Mouse (Mus musculus): ENCODE results near the gene Slco2b1. TPM values are rescaled to one million over a fixed set of nuclear protein-coding genes. Genes with fewer than 3 reads are reported as not detected.
A peak's percentile ranks its signal among the peaks of the same experiment; 100 is the strongest.

The Slco2b1 gene
- polyA plus RNA-seq, 1 experiment from 2014 or later = 3.3 TPM

- ATAC-seq (ENCODE audit: insufficient number of reproducible peaks, insufficient read depth, low FRiP score, low read depth) = no peak
- H3K36me3 ChIP-seq (ENCODE audit: control insufficient read depth, insufficient read depth, low read length) = no peaks in the 10 kb centered on the region
- peaks cover 8% of the 10 kb centered on the region; the same call in 1 of the 2 replicates for H3K4me1 ChIP-seq (ENCODE audit: control insufficient read depth, insufficient read depth, low read length)
- H3K9me3 ChIP-seq (ENCODE audit: control insufficient read depth, low read depth, low read length) = no peaks in the 10 kb centered on the region
- no peak overlapping the region for H3K9ac ChIP-seq (replicated peaks; ENCODE audit: low read depth, low read length)
- H3K27ac ChIP-seq (ENCODE audit: low read length) = no peak overlapping the region
- no peak overlapping the region for H3K4me2 ChIP-seq (replicated peaks; ENCODE audit: low read depth, low read length)
- H3K4me3 ChIP-seq (ENCODE audit: low read depth, low read length) = no peak overlapping the region
- H3K27me3 ChIP-seq (ENCODE audit: control insufficient read depth, insufficient read depth, low read length) = no peaks in the 10 kb centered on the region
- WGBS = 78% methylated on average over 16 of the region's 16 CpGs
These were observed 44.0 kb downstream of the Slco2b1 start for GRCm38 (mm10) chr7:99667096-99667495.

GRCm38 (mm10) chr7:99665731-99666452 lies 45.2 kb downstream of the Slco2b1 start:
- 89% methylated on average over 10 of the region's 10 CpGs for WGBS
- ATAC-seq (ENCODE audit: insufficient number of reproducible peaks, insufficient read depth, low FRiP score, low read depth) = no peak
- Histone ChIP-seq H3K36me3 (ENCODE audit: control insufficient read depth, insufficient read depth, low read length) (no peaks in the 10 kb centered on the region), H3K4me2 (replicated peaks; ENCODE audit: low read depth, low read length) (no peak overlapping the region), H3K9me3 (ENCODE audit: control insufficient read depth, low read depth, low read length) (no peaks in the 10 kb centered on the region), H3K27ac (ENCODE audit: low read length) (no peak overlapping the region), H3K27me3 (ENCODE audit: control insufficient read depth, insufficient read depth, low read length) (no peaks in the 10 kb centered on the region), H3K4me3 (ENCODE audit: low read depth, low read length) (no peak overlapping the region), H3K4me1 (ENCODE audit: control insufficient read depth, insufficient read depth, low read length) (peaks cover 8% of the 10 kb centered on the region; the same call in 1 of the 2 replicates), H3K9ac (replicated peaks; ENCODE audit: low read depth, low read length) (no peak overlapping the region)

- peak overlapping the region; percentile 0; the same call in 1 of the 2 replicates for H3K27ac ChIP-seq (ENCODE audit: low read length)
- H3K27me3 ChIP-seq (ENCODE audit: control insufficient read depth, insufficient read depth, low read length) = no peaks in the 10 kb centered on the region
- no peak overlapping the region for H3K4me3 ChIP-seq (ENCODE audit: low read depth, low read length)
- peaks cover 8% of the 10 kb centered on the region; the same call in 1 of the 2 replicates for H3K4me1 ChIP-seq (ENCODE audit: control insufficient read depth, insufficient read depth, low read length)
- no peak overlapping the region for H3K9ac ChIP-seq (replicated peaks; ENCODE audit: low read depth, low read length)
- no peak for ATAC-seq (ENCODE audit: insufficient number of reproducible peaks, insufficient read depth, low FRiP score, low read depth)
- H3K4me2 ChIP-seq (replicated peaks; ENCODE audit: low read depth, low read length) = no peak overlapping the region
- H3K36me3 ChIP-seq (ENCODE audit: control insufficient read depth, insufficient read depth, low read length) = no peaks in the 10 kb centered on the region
- no peaks in the 10 kb centered on the region for H3K9me3 ChIP-seq (ENCODE audit: control insufficient read depth, low read depth, low read length)
- WGBS = 27% methylated on average over 11 of the region's 11 CpGs
These were observed 46.3 kb downstream of the Slco2b1 start for GRCm38 (mm10) chr7:99664571-99665485.

- Histone ChIP-seq H3K4me1 (ENCODE audit: control insufficient read depth, insufficient read depth, low read length) (peaks cover 8% of the 10 kb centered on the region; the same call in 1 of the 2 replicates), H3K9ac (replicated peaks; ENCODE audit: low read depth, low read length) (no peak overlapping the region), H3K36me3 (ENCODE audit: control insufficient read depth, insufficient read depth, low read length) (no peaks in the 10 kb centered on the region), H3K9me3 (ENCODE audit: control insufficient read depth, low read depth, low read length) (no peaks in the 10 kb centered on the region), H3K4me3 (ENCODE audit: low read depth, low read length) (no peak overlapping the region), H3K4me2 (replicated peaks; ENCODE audit: low read depth, low read length) (no peak overlapping the region), H3K27me3 (ENCODE audit: control insufficient read depth, insufficient read depth, low read length) (no peaks in the 10 kb centered on the region), H3K27ac (ENCODE audit: low read length) (no peak overlapping the region)
- ATAC-seq (ENCODE audit: insufficient number of reproducible peaks, insufficient read depth, low FRiP score, low read depth) = no peak
- WGBS = 88% methylated on average over 9 of the region's 9 CpGs
These were observed 47.5 kb downstream of the Slco2b1 start for GRCm38 (mm10) chr7:99663507-99664220.

- 73% methylated on average over 2 of the region's 2 CpGs for WGBS
- H3K27me3 ChIP-seq (ENCODE audit: control insufficient read depth, insufficient read depth, low read length) = no peaks in the 10 kb centered on the region
- H3K36me3 ChIP-seq (ENCODE audit: control insufficient read depth, insufficient read depth, low read length) = no peaks in the 10 kb centered on the region
- H3K9ac ChIP-seq (replicated peaks; ENCODE audit: low read depth, low read length) = no peak overlapping the region
- no peak overlapping the region for H3K27ac ChIP-seq (ENCODE audit: low read length)
- H3K4me3 ChIP-seq (ENCODE audit: low read depth, low read length) = no peak overlapping the region
- ATAC-seq (ENCODE audit: insufficient number of reproducible peaks, insufficient read depth, low FRiP score, low read depth) = no peak
- H3K4me1 ChIP-seq (ENCODE audit: control insufficient read depth, insufficient read depth, low read length) = peaks cover 8% of the 10 kb centered on the region; the same call in 1 of the 2 replicates
- H3K9me3 ChIP-seq (ENCODE audit: control insufficient read depth, low read depth, low read length) = no peaks in the 10 kb centered on the region
- no peak overlapping the region for H3K4me2 ChIP-seq (replicated peaks; ENCODE audit: low read depth, low read length)
These were observed 48.8 kb downstream of the Slco2b1 start for GRCm38 (mm10) chr7:99662311-99662710.

GRCm38 (mm10) chr7:99661571-99662230 lies 49.4 kb downstream of the Slco2b1 start:
- no peak overlapping the region for H3K9ac ChIP-seq (replicated peaks; ENCODE audit: low read depth, low read length)
- 65% methylated on average over 14 of the region's 14 CpGs for WGBS
- no peak overlapping the region for H3K4me2 ChIP-seq (replicated peaks; ENCODE audit: low read depth, low read length)
- H3K9me3 ChIP-seq (ENCODE audit: control insufficient read depth, low read depth, low read length) = no peaks in the 10 kb centered on the region
- ATAC-seq (ENCODE audit: insufficient number of reproducible peaks, insufficient read depth, low FRiP score, low read depth) = no peak
- H3K4me1 ChIP-seq (ENCODE audit: control insufficient read depth, insufficient read depth, low read length) = peaks cover 8% of the 10 kb centered on the region; the same call in 1 of the 2 replicates
- no peak overlapping the region for H3K4me3 ChIP-seq (ENCODE audit: low read depth, low read length)
- no peaks in the 10 kb centered on the region for H3K36me3 ChIP-seq (ENCODE audit: control insufficient read depth, insufficient read depth, low read length)
- H3K27ac ChIP-seq (ENCODE audit: low read length) = no peak overlapping the region
- no peaks in the 10 kb centered on the region for H3K27me3 ChIP-seq (ENCODE audit: control insufficient read depth, insufficient read depth, low read length)

GRCm38 (mm10) chr7:99661071-99661470 lies 50.1 kb downstream of the Slco2b1 start:
- peaks cover 8% of the 10 kb centered on the region; the same call in 1 of the 2 replicates for H3K4me1 ChIP-seq (ENCODE audit: control insufficient read depth, insufficient read depth, low read length)
- no peaks in the 10 kb centered on the region for H3K36me3 ChIP-seq (ENCODE audit: control insufficient read depth, insufficient read depth, low read length)
- H3K9me3 ChIP-seq (ENCODE audit: control insufficient read depth, low read depth, low read length) = no peaks in the 10 kb centered on the region
- 89% methylated on average over 9 of the region's 9 CpGs for WGBS
- H3K27ac ChIP-seq (ENCODE audit: low read length) = no peak overlapping the region
- no peak overlapping the region for H3K9ac ChIP-seq (replicated peaks; ENCODE audit: low read depth, low read length)
- H3K4me3 ChIP-seq (ENCODE audit: low read depth, low read length) = no peak overlapping the region
- H3K4me2 ChIP-seq (replicated peaks; ENCODE audit: low read depth, low read length) = no peak overlapping the region
- no peaks in the 10 kb centered on the region for H3K27me3 ChIP-seq (ENCODE audit: control insufficient read depth, insufficient read depth, low read length)
- ATAC-seq (ENCODE audit: insufficient number of reproducible peaks, insufficient read depth, low FRiP score, low read depth) = no peak
